Mouse (Mus musculus): ENCODE data around the gene Gm13277. TPM values are rescaled to one million over a fixed set of nuclear protein-coding genes. Genes with fewer than 3 reads are reported as not detected.

The Gm13277 gene
- polyA plus RNA-seq, 1 experiment: not detected

Other genes with a start within 250 kb of the Gm13277 start
- gene Ifna15, start 230.4 kb upstream of the Gm13277 start, polyA plus RNA-seq (2012; rRNA removed): not detected in 2 replicates
- not detected in 2 replicates for gene Ifna14, start 216.8 kb upstream of the Gm13277 start, polyA plus RNA-seq (2012; rRNA removed)
- not detected in 2 replicates for gene Ifna9, start 196.2 kb upstream of the Gm13277 start, polyA plus RNA-seq (2012; rRNA removed)
- not detected in 2 replicates for gene Ifna12, start 185.3 kb upstream of the Gm13277 start, polyA plus RNA-seq (2012; rRNA removed)
- gene C87499, start 154.2 kb upstream of the Gm13277 start, polyA plus RNA-seq (2012; rRNA removed): 1.1 and 1.9 TPM in 2 replicates
- not detected in 2 replicates for gene Ifna13, start 144.2 kb upstream of the Gm13277 start, polyA plus RNA-seq (2012; rRNA removed)
- not detected in 2 replicates for gene Ifna16, start 111.7 kb upstream of the Gm13277 start, polyA plus RNA-seq (2012; rRNA removed)
- gene Ifna2, start 104.7 kb upstream of the Gm13277 start, polyA plus RNA-seq (2012; rRNA removed): not detected in 2 replicates
- not detected in 2 replicates for gene Ifnab, start 97.3 kb upstream of the Gm13277 start, polyA plus RNA-seq (2012; rRNA removed)
- gene Gm26566, start 66.8 kb upstream of the Gm13277 start, polyA plus RNA-seq (2012; rRNA removed): 0.54 and 0.57 TPM in 2 replicates
- gene Klhl9, start 66.2 kb upstream of the Gm13277 start, polyA plus RNA-seq (2012; rRNA removed): 26.4 and 40.2 TPM in 2 replicates
- not detected in 2 replicates for gene Gm13271, start 33.8 kb upstream of the Gm13277 start, polyA plus RNA-seq (2012; rRNA removed)
- gene Gm13283, start 28.5 kb upstream of the Gm13277 start, polyA plus RNA-seq (2012; rRNA removed): not detected in 2 replicates
- not detected in 2 replicates for gene Gm13290, start 14.8 kb upstream of the Gm13277 start, polyA plus RNA-seq (2012; rRNA removed)
- not detected in 2 replicates for gene Gm13289, start 11.7 kb upstream of the Gm13277 start, polyA plus RNA-seq (2012; rRNA removed)
- not detected in 2 replicates for gene Gm13272, start 8.8 kb upstream of the Gm13277 start, polyA plus RNA-seq (2012; rRNA removed)
- gene Ifnz, start 6.5 kb upstream of the Gm13277 start, polyA plus RNA-seq (2012; rRNA removed): not detected in 2 replicates
- not detected in 2 replicates for gene Gm13276, start 2.9 kb upstream of the Gm13277 start, polyA plus RNA-seq (2012; rRNA removed)
- gene Gm13278, start 2.9 kb downstream of the Gm13277 start, polyA plus RNA-seq (2012; rRNA removed): not detected in 2 replicates
- gene Gm13275, start 5.9 kb downstream of the Gm13277 start, polyA plus RNA-seq (2012; rRNA removed): not detected in 2 replicates
- gene Gm13279, start 8.8 kb downstream of the Gm13277 start, polyA plus RNA-seq (2012; rRNA removed): not detected in 2 replicates
- gene Gm13285, start 11.0 kb downstream of the Gm13277 start, polyA plus RNA-seq (2012; rRNA removed): not detected in 2 replicates
- gene Gm13287, start 14.6 kb downstream of the Gm13277 start, polyA plus RNA-seq (2012; rRNA removed): not detected in 2 replicates
- 0.06 TPM in 1 of 2 replicates, not detected in the other for gene Gm13288, start 16.9 kb downstream of the Gm13277 start, polyA plus RNA-seq (2012; rRNA removed)
- gene Ifna7, start 27.6 kb downstream of the Gm13277 start, polyA plus RNA-seq (2012; rRNA removed): not detected in 2 replicates
- gene Ifna11, start 31.3 kb downstream of the Gm13277 start, polyA plus RNA-seq (2012; rRNA removed): not detected in 2 replicates
- not detected in 2 replicates for gene Ifna6, start 38.8 kb downstream of the Gm13277 start, polyA plus RNA-seq (2012; rRNA removed)
- not detected in 2 replicates for gene Ifna5, start 46.9 kb downstream of the Gm13277 start, polyA plus RNA-seq (2012; rRNA removed)
- not detected in 2 replicates for gene Ifna4, start 53.2 kb downstream of the Gm13277 start, polyA plus RNA-seq (2012; rRNA removed)
- gene Ifna1, start 61.5 kb downstream of the Gm13277 start, polyA plus RNA-seq (2012; rRNA removed): not detected in 2 replicates
- 0.33 and 1.0 TPM in 2 replicates for gene Ifne, start 91.6 kb downstream of the Gm13277 start, polyA plus RNA-seq (2012; rRNA removed)